Mouse (Mus musculus) liver, embryonic 11.5 days (tissue): Measurements from ENCODE around the gene Tmem230. TPM values are rescaled to one million over a fixed set of nuclear protein-coding genes. Genes with fewer than 3 reads are reported as not detected.

Experiments
- ATAC-seq: fragments of 200-750 bp; cut with Nextera tagmentation; replicated peaks from 2 replicates; pipeline ENCODE4 v1.8.0; 2017; ENCODE audit warnings: moderate number of reproducible peaks, mild to moderate bottlenecking, moderate TSS enrichment, moderate library complexity; ENCODE audit not compliant: low FRiP score
- DNase-seq: peaks from one replicate; pipeline ENCODE4 v3.0.0-alpha.2; 2017; ENCODE audit warnings: low spot score
- H3K27ac ChIP-seq: fragments of 300-500 bp; sonication (generic); 2 replicates; pipeline ENCODE4 v1.5.1; 2014; ENCODE audit warnings: mild to moderate bottlenecking, low read depth, low read length, control low read depth
- H3K27me3 ChIP-seq: fragments of 300-500 bp; sonication (generic); replicated peaks from 2 replicates; pipeline ENCODE4 v1.6.1; 2014; ENCODE audit warnings: low read length, mixed read lengths; ENCODE audit not compliant: control insufficient read depth, insufficient read depth
- H3K36me3 ChIP-seq: fragments of 300-500 bp; sonication (generic); 2 replicates; pipeline ENCODE4 v1.6.1; 2014; ENCODE audit warnings: mild to moderate bottlenecking, low read length, moderate library complexity, mixed read lengths; ENCODE audit not compliant: control insufficient read depth, insufficient read depth
- H3K4me1 ChIP-seq: fragments of 300-500 bp; sonication (generic); replicated peaks from 2 replicates; pipeline ENCODE4 v1.6.1; 2014; ENCODE audit warnings: low read length, mixed read lengths; ENCODE audit not compliant: control insufficient read depth, insufficient read depth
- H3K4me2 ChIP-seq: fragments of 300-500 bp; sonication (generic); 2 replicates; pipeline ENCODE4 v1.6.1; 2014; ENCODE audit warnings: mild to moderate bottlenecking, control low read depth, moderate library complexity
- H3K4me3 ChIP-seq: fragments of 300-500 bp; sonication (generic); 2 replicates; pipeline ENCODE4 v1.5.1; 2014; ENCODE audit warnings: low read depth, low read length, control low read depth
- H3K9ac ChIP-seq: fragments of 300-500 bp; sonication (generic); 2 replicates; pipeline ENCODE4 v1.6.1; 2014; ENCODE audit warnings: low read depth, low read length, control low read depth
- H3K9me3 ChIP-seq: fragments of 300-500 bp; sonication (generic); 2 replicates; pipeline ENCODE4 v1.6.1; 2016; ENCODE audit warnings: low read length, inconsistent platforms, mixed read lengths; ENCODE audit not compliant: control insufficient read depth
- WGBS: fragments of 180-500 bp; shearing (Covaris S2); extraction: QIAGEN DNeasy Blood & Tissue Kit; methylation state at CpG from one replicate; pipeline ENCODE4 v1.1.7; 2014; 5-methylcytosine and 5-hydroxymethylcytosine counted together
- polyA plus RNA-seq: library from polyadenylated mRNA; unstranded; fragments of >200 nt; fragmentation: Nextera tagmentation; extraction: Ambion mirVana; gene quantifications from 2 replicates; pipeline ENCODE4 v1.2.1, GENCODE M21; 2014

The Tmem230 gene
- polyA plus RNA-seq, 1 experiment from 2014 or later = 37.9 TPM

DNA sequence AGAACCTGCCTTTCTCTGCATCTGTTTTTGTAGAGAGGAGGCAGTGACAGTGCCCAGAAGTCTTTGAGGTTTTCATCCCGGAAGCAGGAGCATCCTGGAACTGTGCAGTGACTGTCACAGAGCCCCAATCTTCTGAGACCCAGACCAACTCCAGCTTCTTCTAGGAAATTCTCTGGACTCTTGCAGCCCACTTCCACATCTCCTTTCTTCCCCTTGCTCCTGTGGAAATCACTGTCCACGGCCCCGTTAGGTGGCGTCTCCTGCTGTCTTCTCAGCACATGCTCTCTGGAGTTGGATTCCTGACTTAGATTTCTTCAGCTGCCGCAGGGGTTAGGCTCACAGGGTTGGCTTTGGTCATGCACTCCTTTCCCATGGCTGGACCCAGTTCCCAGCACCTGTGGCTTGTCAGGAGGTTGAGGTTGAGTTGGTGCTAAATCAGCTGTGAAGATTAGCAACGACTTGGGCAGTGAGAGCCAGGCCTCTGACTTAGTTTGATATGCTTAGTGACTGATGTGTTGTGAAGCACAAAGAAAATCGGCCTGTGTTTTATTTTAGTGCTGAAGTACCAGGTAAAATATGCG is 30.8 kb upstream of the Tmem230 start:
- no peaks in the 10 kb centered on the region for H3K36me3 ChIP-seq
- no peaks in the 10 kb centered on the region for H3K27me3 ChIP-seq
- no peak overlapping the region for H3K27ac ChIP-seq
- WGBS = 67% methylated on average over 8 of the region's 8 CpGs
- no peaks in the 10 kb centered on the region for H3K9me3 ChIP-seq
- DNase-seq (no peak), ATAC-seq (no peak)
- H3K4me1 ChIP-seq = peaks cover 25% of the 10 kb centered on the region
- no peak overlapping the region for H3K4me3 ChIP-seq
- no peak overlapping the region for H3K4me2 ChIP-seq
- no peak overlapping the region for H3K9ac ChIP-seq

DNA sequence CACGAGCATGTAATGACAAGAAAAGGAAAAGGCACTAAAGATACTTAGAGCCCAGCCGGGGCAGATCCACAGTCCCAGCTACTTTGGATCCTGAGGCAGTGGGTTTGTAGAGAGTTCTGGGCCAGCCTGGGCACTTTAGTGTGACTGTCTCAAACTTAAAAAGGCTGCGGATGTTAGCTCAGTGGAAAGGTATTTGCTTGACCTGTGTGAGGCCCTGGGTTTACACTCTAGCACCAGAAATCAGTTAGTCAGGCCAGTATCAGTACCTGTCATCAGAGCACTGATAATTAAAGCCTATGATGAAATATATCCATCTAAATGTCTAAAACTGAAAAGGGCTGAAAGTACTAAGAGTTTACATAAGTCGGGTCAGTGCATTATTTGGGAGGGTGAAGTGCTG is 28.6 kb upstream of the Tmem230 start:
- WGBS = 77% methylated on average over 4 of the region's 4 CpGs
- DNase-seq (no peak), ATAC-seq (no peak)
- Histone ChIP-seq H3K4me3 (no peak overlapping the region), H3K4me2 (no peak overlapping the region), H3K27me3 (no peaks in the 10 kb centered on the region), H3K4me1 (peaks cover 5% of the 10 kb centered on the region; the same call in 1 of the 2 replicates), H3K27ac (no peak overlapping the region), H3K36me3 (no peaks in the 10 kb centered on the region), H3K9ac (no peak overlapping the region), H3K9me3 (no peaks in the 10 kb centered on the region)

DNA sequence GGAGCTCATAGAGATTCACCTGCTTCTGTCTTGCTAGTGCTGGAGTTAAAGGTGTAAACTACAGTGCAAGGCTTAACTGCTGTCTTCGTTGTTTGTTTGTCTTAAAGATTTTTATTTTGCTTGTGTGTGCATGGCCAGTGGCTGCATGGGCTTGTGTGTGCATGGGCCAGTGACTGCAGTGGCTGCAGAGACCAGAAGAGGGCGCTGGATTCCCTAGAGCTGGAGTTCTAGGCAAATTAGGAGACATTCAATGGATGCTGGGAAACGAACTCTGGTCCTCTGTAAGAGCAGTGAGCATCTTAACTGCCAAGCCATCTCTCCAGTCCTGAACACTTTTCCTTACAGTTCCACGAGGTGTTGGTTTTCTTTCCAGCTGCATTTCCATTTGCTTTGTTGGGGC is 27.9 kb upstream of the Tmem230 start:
- no peak for DNase-seq
- H3K4me2 ChIP-seq = no peak overlapping the region
- H3K4me1 ChIP-seq = peaks cover 7% of the 10 kb centered on the region; the same call in 1 of the 2 replicates
- H3K27me3 ChIP-seq = no peaks in the 10 kb centered on the region
- no peak for ATAC-seq
- H3K9ac ChIP-seq = no peak overlapping the region
- H3K4me3 ChIP-seq = no peak overlapping the region
- no peaks in the 10 kb centered on the region for H3K36me3 ChIP-seq
- H3K27ac ChIP-seq = no peak overlapping the region
- H3K9me3 ChIP-seq = no peaks in the 10 kb centered on the region
- WGBS = 71% methylated on average over 4 of the region's 4 CpGs

DNA sequence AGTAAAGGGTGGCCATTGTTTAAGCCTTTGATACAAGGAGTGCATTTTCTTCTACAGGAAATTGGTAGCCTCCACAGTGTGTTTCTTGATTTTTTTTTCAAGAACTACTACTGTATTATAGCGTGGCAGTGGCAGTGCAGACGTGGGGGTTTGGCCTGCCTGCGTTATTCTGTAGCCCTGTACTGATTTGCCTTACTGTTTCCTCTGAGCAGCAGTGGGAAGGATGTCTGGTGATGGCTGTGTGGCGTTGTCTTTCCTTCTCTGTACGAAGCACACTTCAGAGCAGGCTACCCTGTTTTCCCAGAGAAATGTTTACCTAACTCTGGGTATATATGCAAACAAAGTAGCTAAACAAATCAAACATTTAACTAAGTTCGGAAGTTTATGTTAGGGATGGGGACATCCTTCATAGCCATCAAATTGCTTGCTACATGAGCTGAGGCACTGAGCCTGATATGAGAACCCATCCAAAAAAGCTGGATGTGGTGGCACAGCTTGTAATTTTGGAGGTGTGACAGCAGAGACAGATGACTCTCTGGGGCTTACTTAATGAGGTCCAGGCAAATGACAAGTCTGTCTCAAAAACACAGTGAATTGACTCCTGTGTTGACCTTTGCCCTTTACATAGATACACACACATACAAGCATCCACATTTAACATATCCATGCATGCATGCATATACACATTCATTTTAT is 25.2 kb upstream of the Tmem230 start:
- Histone ChIP-seq H3K4me3 (no peak overlapping the region), H3K36me3 (no peaks in the 10 kb centered on the region), H3K27me3 (no peaks in the 10 kb centered on the region), H3K4me1 (peaks cover 7% of the 10 kb centered on the region; the same call in 1 of the 2 replicates), H3K27ac (no peak overlapping the region), H3K4me2 (no peak overlapping the region), H3K9me3 (no peaks in the 10 kb centered on the region), H3K9ac (no peak overlapping the region)
- ATAC-seq (no peak), DNase-seq (no peak)
- 59% methylated on average over 6 of the region's 6 CpGs for WGBS

DNA sequence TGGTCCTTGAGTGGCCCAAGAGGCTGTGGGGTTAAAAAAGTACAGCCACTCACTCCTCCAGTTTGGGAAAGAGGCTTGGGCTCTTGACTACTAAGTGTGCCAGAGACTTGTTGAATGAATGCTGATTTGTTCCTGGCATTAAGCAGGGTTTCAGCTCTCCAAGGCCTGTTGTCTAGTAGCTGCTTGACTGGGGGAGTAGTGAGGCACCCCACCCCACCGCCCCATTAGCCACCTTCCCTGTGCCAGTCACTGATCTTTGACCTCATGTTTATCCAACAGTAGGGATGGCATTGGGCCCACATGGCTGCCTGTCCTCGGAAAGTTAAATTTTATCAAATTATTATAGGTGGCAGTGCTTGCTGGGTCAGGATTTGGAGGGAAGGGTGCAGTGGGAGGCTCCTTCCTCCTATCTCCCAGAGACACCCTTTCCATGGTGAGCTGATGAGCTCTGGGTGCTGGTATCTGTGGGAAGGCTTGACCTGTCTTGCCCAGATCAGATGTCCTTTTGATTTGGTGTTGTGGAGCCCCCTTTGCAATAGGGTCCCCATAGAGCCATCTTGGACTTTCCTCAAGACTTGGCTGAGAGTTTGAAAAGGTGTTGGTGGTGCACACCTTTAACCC is 22.8 kb upstream of the Tmem230 start:
- Histone ChIP-seq H3K4me1 (peaks cover 7% of the 10 kb centered on the region; the same call in 1 of the 2 replicates), H3K36me3 (no peaks in the 10 kb centered on the region), H3K9me3 (no peaks in the 10 kb centered on the region), H3K9ac (no peak overlapping the region), H3K27ac (no peak overlapping the region), H3K4me2 (no peak overlapping the region), H3K27me3 (no peaks in the 10 kb centered on the region), H3K4me3 (no peak overlapping the region)
- DNase-seq (no peak), ATAC-seq (peak; percentile 58)
- WGBS = 74% methylated on average over 2 of the region's 2 CpGs

DNA sequence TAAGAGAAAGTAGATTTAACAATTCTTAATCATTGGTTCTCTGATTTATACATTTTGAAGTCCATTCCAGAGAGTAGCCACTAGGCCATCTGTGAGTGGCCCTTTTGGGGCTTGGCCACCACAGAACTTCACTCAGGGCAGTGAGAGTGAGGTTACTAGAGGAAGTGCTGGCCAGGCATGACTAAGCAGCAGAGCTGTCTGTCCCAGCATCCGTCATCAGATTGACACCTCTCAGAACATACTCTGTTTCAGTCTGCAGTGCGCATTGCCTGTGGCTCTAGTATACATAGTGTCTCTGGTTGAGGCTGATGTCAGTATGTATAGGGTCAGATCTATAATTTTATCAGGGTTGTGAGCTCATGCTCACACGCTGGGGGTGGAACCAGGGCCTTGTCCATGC is 21.6 kb upstream of the Tmem230 start:
- DNase-seq = no peak
- Histone ChIP-seq H3K9ac (no peak overlapping the region), H3K27ac (no peak overlapping the region), H3K4me1 (peaks cover 10% of the 10 kb centered on the region), H3K9me3 (no peaks in the 10 kb centered on the region), H3K36me3 (no peaks in the 10 kb centered on the region), H3K4me3 (no peak overlapping the region), H3K4me2 (no peak overlapping the region), H3K27me3 (no peaks in the 10 kb centered on the region)
- WGBS = 63% methylated on average over 3 of the region's 3 CpGs
- peak; percentile 73 for ATAC-seq

DNA sequence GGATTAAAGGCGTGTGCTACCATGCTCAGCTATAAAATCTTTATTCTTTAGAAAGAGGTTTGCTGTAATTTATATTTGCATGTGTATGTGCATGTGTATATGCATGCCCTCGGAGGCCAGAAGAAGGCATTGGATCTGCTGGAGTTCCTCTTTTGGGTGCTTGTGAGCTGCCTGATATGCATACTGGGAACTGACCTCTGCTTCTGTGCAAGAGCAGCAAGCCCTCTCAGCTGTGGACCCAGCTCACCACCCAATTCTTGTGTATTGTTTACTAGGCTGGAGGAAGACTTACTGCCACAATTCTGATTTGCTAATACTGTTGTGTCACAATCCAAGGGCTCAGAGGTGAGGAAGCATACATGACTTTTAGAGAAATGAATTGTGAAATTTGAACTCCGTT is 18.5 kb upstream of the Tmem230 start:
- Histone ChIP-seq H3K27me3 (no peaks in the 10 kb centered on the region), H3K4me1 (peaks cover 15% of the 10 kb centered on the region)
- no peak for DNase-seq

DNA sequence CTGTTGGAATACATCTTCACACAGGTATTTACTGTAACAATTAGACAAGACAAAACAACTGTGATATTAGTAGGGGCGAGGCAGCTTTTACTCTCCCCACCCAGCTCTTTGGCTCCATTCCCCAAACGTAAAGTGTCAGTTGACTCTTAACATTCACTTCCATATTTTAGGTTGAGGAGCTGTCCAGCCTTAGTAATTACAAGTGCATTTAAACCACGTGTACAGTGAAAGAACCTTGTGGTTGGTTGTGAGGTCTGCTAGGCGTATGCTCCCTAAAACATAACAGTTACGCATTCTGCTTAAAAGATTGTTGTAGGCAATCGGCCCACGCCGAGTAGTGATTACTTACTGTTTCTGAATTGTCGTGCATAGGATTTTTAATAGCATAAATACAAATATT is 17.6 kb upstream of the Tmem230 start:
- Histone ChIP-seq H3K27ac (no peak overlapping the region), H3K9ac (no peak overlapping the region), H3K4me2 (peak overlapping the region; percentile 72; the same call in 1 of the 2 replicates), H3K9me3 (no peaks in the 10 kb centered on the region), H3K4me1 (peaks cover 10% of the 10 kb centered on the region), H3K36me3 (no peaks in the 10 kb centered on the region), H3K27me3 (no peaks in the 10 kb centered on the region), H3K4me3 (no peak overlapping the region)
- DNase-seq = no peak
- 75% methylated on average over 9 of the region's 9 CpGs for WGBS
- no peak for ATAC-seq

More for the DNA sequence above, 18.5 kb upstream of the Tmem230 start:
- no peak for ATAC-seq
- Histone ChIP-seq H3K4me3 (no peak overlapping the region), H3K9ac (no peak overlapping the region), H3K9me3 (no peaks in the 10 kb centered on the region), H3K36me3 (no peaks in the 10 kb centered on the region), H3K27ac (no peak overlapping the region), H3K4me2 (no peak overlapping the region)
- WGBS = 75% methylated on average over 3 of the region's 3 CpGs
